Mouse (Mus musculus) lung, embryonic 14.5 days (tissue): ENCODE measurements at regions not wholly inside any gene's neighbourhood (a gene's known extent, or its start where the extent isn't known, plus 50 kb on each side); places are given as distances from the start of the nearest gene placed in this dataset.

Experiments used
- ATAC-seq: fragments of 200-750 bp; cut with Nextera tagmentation; 2 replicates; pipeline ENCODE4 v1.8.0; 2017; ENCODE audit warnings: mild to moderate bottlenecking, moderate TSS enrichment, moderate library complexity; ENCODE audit not compliant: insufficient read depth
- DNase-seq: peaks from one replicate; pipeline ENCODE4 v3.0.0-alpha.2; 2015
- H3K27ac ChIP-seq: fragments of 300-500 bp; sonication (generic); 2 replicates; pipeline ENCODE4 v1.5.1; 2014; ENCODE audit warnings: low read depth, mild to moderate bottlenecking, moderate library complexity
- H3K27me3 ChIP-seq: fragments of 300-500 bp; sonication (generic); 2 replicates; pipeline ENCODE4 v1.6.1; 2014; ENCODE audit warnings: low read length, control low read depth; ENCODE audit not compliant: insufficient read depth
- H3K36me3 ChIP-seq: fragments of 300-500 bp; sonication (generic); 2 replicates; pipeline ENCODE4 v1.6.1; 2014; ENCODE audit warnings: control low read depth; ENCODE audit not compliant: insufficient read depth
- H3K4me1 ChIP-seq: fragments of 300-500 bp; sonication (generic); 2 replicates; pipeline ENCODE4 v1.6.1; 2014; ENCODE audit warnings: antibody characterized with exemption, control low read depth; ENCODE audit not compliant: insufficient read depth
- H3K4me2 ChIP-seq: fragments of 300-500 bp; sonication (generic); 2 replicates; pipeline ENCODE4 v1.6.1; 2014; ENCODE audit warnings: mild to moderate bottlenecking
- H3K4me3 ChIP-seq: fragments of 300-500 bp; sonication (generic); 2 replicates; pipeline ENCODE4 v1.5.1; 2014; ENCODE audit warnings: low read depth, low read length
- H3K9ac ChIP-seq: fragments of 300-500 bp; sonication (generic); 2 replicates; pipeline ENCODE4 v1.6.1; 2014
- H3K9me3 ChIP-seq: fragments of 300-500 bp; sonication (generic); 2 replicates; pipeline ENCODE4 v1.6.1; 2016; ENCODE audit warnings: low read depth, low read length, control low read depth
- CTCF ChIP-seq: IDR thresholded peaks from 2 replicates; pipeline ENCODE4 v1.5.1; 2016; ENCODE audit warnings: antibody characterized with exemption, low read depth
- WGBS: fragments of 180-500 bp; shearing (Covaris S2); extraction: QIAGEN DNeasy Blood & Tissue Kit; methylation state at CpG from one replicate; pipeline ENCODE4 v1.1.7; 2014; 5-methylcytosine and 5-hydroxymethylcytosine counted together

DNA sequence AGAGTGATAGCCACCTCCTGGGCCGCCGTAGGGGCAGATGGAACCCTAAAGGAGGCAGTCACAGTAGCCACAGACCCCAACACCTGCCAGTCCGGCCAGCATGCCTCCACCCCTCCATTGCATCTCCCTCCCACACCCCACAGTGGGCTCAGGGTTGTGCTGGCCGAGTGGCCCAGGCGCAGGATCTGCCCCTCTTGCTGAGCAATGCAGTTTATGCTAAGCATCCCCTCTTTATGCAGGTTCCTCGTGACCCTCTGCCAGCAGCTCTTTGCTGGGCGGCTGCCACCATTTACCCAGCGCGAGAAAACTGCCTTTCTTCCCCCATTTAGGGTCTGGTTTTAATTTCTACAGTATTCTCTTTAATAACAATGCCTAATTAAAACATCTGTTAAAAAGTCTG lies 73.4 kb upstream of the Mafb start:
- no peak for DNase-seq
- Histone ChIP-seq H3K27me3 (0 out of 2 replicates have a peak, but pooled peaks cover 3% of the 10 kb centered on the region), H3K27ac (no peak overlapping the region), H3K4me2 (no peak overlapping the region), H3K9me3 (no peaks in the 10 kb centered on the region), H3K4me1 (no peaks in the 10 kb centered on the region), H3K4me3 (no peak overlapping the region), H3K9ac (no peak overlapping the region), H3K36me3 (no peaks in the 10 kb centered on the region)
- ATAC-seq: no peak
- TF ChIP-seq CTCF: no peak
- WGBS: 75% methylated on average over 9 of the region's 9 CpGs

DNA sequence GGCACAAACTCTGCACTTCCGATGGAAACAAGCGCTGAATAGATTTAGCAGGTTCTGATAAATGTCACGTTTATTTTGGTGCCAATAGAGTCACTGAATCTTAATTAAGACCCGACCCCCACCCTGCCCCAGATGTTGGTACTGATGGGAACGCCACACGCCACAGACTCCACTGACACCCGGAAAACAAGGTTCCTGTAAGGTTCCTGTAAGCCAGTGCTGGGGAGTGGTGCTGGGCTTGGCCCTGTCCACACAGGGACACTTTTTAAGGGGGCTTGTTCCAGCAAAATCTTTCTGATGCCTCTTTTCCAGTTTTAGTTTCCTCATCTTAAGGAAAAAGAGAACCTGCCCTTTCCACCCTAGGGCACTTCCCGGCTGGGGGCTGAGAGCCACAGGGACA lies 84.2 kb upstream of the Mafb start:
- H3K4me3 ChIP-seq: peak overlapping the region; percentile 39; the same call in 1 of the 2 replicates
- no peak overlapping the region for H3K9ac ChIP-seq
- peaks cover 9% of the 10 kb centered on the region for H3K4me1 ChIP-seq
- ATAC-seq (peak; percentile 59), DNase-seq (no peak)
- no peaks in the 10 kb centered on the region for H3K9me3 ChIP-seq
- H3K27me3 ChIP-seq: no peaks in the 10 kb centered on the region
- WGBS: 16% methylated on average over 8 of the region's 8 CpGs
- peak overlapping the region; percentile 83 for H3K4me2 ChIP-seq
- TF ChIP-seq CTCF: no peak
- peak overlapping the region; percentile 6; the same call in 1 of the 2 replicates for H3K27ac ChIP-seq
- H3K36me3 ChIP-seq: no peaks in the 10 kb centered on the region

DNA sequence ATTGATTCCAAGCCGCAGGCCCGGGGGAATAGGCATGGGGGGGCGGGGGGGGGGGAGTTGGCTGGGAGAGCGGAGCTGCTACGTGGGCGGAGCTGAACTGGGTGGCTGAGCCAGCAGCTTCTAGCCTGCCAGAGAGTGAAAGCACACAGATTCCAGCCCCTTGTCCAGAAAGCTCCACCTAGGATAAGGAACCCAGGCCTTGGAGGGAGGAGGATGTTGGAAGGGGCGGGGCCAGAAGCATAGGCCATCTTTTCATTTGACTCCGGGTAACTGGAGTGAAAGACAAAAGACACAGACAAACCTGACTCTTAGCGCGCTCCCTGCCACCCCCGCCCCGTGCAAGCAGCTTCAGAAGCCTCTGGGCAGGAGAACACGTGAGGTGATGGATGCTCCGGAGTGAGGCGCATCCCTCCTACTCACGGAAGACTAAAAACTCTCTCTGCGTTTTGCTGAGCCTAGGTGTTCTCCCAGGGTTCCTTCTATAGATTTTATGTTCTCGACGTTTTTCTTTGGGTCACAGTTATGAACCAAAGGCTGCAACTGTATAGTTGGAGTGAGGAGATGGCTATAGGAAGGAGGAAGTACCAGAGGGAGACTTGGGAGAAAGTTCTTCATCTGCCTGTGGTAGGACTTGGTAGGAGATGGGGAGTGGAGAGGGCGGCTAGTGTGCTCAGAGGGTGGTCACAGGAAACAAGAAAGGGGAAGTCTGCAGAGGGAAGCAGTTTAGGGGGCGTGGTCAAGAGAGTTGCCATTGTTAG lies 84.8 kb upstream of the Mafb start:
- DNase-seq (peak; percentile 92), ATAC-seq (peak; percentile 98)
- H3K4me3 ChIP-seq: peak overlapping the region; percentile 39
- H3K27me3 ChIP-seq: no peaks in the 10 kb centered on the region
- H3K9ac ChIP-seq: peak overlapping the region; percentile 58
- H3K4me1 ChIP-seq: peaks cover 9% of the 10 kb centered on the region
- H3K36me3 ChIP-seq: no peaks in the 10 kb centered on the region
- no peak for TF ChIP-seq CTCF
- H3K4me2 ChIP-seq: peak overlapping the region; percentile 83
- no peaks in the 10 kb centered on the region for H3K9me3 ChIP-seq
- WGBS: 2% methylated on average over 21 of the region's 21 CpGs
- peak overlapping the region; percentile 87 for H3K27ac ChIP-seq

DNA sequence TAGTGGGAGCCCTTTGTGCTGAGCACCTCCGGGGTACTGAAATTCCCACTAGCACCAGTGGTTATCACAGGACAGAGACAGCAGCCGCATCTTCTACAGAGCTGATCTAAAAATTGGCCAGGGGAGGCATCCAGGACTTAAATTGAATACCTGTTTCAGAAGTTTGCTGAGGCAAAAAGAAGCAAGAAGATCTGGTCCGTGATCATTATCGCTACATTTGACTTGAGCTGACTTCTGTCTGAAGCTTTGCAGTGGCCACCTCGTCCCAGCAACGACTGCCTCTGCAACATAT lies 85.3 kb upstream of the Mafb start:
- ATAC-seq: no peak
- Histone ChIP-seq H3K4me3 (peak overlapping the region; percentile 39), H3K36me3 (no peaks in the 10 kb centered on the region), H3K4me2 (peak overlapping the region; percentile 83), H3K9me3 (no peaks in the 10 kb centered on the region), H3K27ac (peak overlapping the region; percentile 87; the same call in 1 of the 2 replicates), H3K4me1 (peaks cover 6% of the 10 kb centered on the region; the same call in 1 of the 2 replicates), H3K27me3 (no peaks in the 10 kb centered on the region), H3K9ac (peak overlapping the region; percentile 58; the same call in 1 of the 2 replicates)
- TF ChIP-seq CTCF: no peak
- 26% methylated on average over 6 of the region's 6 CpGs for WGBS
- no peak for DNase-seq

DNA sequence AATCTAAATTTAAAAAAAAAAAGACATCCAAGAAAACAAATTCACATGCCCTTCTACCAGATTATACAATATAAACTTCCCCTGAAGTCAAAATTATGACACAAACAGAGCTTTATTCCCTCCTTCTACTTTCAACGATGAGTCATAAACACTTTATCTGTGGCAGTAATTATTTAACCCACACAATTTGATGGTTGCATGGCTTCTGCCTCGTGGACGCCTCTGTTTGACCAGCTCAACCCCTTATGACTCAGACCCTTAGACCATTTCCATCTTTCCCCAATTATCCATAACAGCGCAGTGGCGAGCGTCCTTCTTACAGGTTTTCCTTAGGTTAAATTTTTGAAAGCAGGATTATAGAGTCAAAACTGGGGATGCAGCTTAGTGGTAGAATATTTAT lies 85.9 kb upstream of the Mafb start:
- ATAC-seq: no peak
- no peak overlapping the region for H3K4me3 ChIP-seq
- H3K4me2 ChIP-seq: no peak overlapping the region
- 88% methylated on average over 6 of the region's 6 CpGs for WGBS
- no peak for DNase-seq
- no peak overlapping the region for H3K27ac ChIP-seq
- H3K27me3 ChIP-seq: no peaks in the 10 kb centered on the region
- no peaks in the 10 kb centered on the region for H3K9me3 ChIP-seq
- no peak overlapping the region for H3K9ac ChIP-seq
- TF ChIP-seq CTCF: no peak
- no peaks in the 10 kb centered on the region for H3K36me3 ChIP-seq
- H3K4me1 ChIP-seq: peaks cover 6% of the 10 kb centered on the region; the same call in 1 of the 2 replicates

DNA sequence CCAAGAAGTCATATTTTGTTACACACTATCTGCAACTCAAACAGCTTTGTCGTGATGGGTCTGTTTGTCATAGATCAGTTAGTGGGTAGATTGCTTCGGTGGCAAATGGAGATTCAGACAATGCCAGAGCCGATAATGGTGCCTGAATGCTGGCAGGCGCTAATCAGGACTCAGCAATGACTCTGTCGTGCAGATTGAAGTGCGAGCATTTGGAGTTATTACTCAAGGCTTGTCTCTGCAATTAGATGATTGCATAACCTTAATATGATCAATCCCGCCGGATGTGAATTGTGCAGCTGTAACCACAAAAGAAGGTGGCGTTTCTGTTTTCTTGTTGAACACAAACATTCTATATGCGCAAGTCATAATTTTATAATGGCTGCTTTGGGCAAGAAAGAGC lies 88.8 kb upstream of the Mafb start:
- H3K27me3 ChIP-seq: no peaks in the 10 kb centered on the region
- H3K4me3 ChIP-seq: no peak overlapping the region
- H3K9me3 ChIP-seq: no peaks in the 10 kb centered on the region
- WGBS: 52% methylated on average over 10 of the region's 10 CpGs
- no peak for ATAC-seq
- no peak overlapping the region for H3K27ac ChIP-seq
- no peak for TF ChIP-seq CTCF
- peaks cover 6% of the 10 kb centered on the region; the same call in 1 of the 2 replicates for H3K4me1 ChIP-seq
- no peaks in the 10 kb centered on the region for H3K36me3 ChIP-seq
- no peak for DNase-seq
- H3K4me2 ChIP-seq: no peak overlapping the region
- H3K9ac ChIP-seq: no peak overlapping the region

DNA sequence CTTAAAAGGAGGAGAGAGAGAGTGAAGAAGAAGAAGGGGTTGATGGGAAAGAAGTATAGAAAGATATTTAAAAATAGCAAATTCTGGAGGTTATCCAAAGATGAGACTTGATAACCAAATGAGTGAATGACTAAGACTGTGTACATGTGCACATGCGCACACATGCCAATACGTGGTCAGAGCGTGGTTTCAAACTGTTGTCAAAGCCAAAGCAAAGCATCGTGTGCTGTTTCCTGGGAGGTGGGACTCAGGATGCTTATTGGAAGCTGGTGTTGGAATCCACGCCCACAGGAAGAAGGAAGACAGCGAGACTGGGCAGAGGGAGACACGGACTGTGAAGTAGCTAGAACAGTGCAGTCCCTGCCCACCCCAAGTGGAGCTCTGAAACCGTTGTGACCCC lies 89.8 kb upstream of the Mafb start:
- Histone ChIP-seq H3K4me3 (no peak overlapping the region), H3K27me3 (no peaks in the 10 kb centered on the region), H3K4me2 (no peak overlapping the region), H3K9ac (no peak overlapping the region), H3K4me1 (peaks cover 6% of the 10 kb centered on the region; the same call in 1 of the 2 replicates), H3K36me3 (no peaks in the 10 kb centered on the region), H3K9me3 (no peaks in the 10 kb centered on the region), H3K27ac (no peak overlapping the region)
- 77% methylated on average over 8 of the region's 8 CpGs for WGBS
- no peak for TF ChIP-seq CTCF
- no peak for DNase-seq
- no peak for ATAC-seq

DNA sequence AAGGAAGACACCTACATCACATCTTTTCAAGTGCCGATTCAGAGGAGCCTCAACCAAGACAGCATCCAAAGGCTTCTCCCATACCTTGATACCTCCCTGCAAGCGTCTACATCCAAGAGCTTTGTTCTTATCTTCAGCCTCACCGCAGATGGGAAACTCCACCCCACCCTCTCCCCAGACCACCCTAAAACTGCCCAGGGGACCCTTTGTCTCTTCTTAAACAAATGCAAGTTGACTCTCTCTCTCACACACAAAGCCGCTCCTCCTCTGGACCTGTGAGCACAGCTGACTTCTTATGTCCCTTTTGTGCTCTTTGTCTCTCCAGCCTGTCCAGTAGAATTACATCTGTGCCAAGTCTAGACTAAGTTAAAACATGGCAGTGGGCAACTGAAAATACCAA lies 104.7 kb upstream of the Mafb start:
- no peaks in the 10 kb centered on the region for H3K27me3 ChIP-seq
- no peak for ATAC-seq
- no peak overlapping the region for H3K27ac ChIP-seq
- no peak for DNase-seq
- no peaks in the 10 kb centered on the region for H3K36me3 ChIP-seq
- no peaks in the 10 kb centered on the region for H3K4me1 ChIP-seq
- no peaks in the 10 kb centered on the region for H3K9me3 ChIP-seq
- H3K4me3 ChIP-seq: no peak overlapping the region
- H3K4me2 ChIP-seq: no peak overlapping the region
- no peak for TF ChIP-seq CTCF
- WGBS: 74% methylated on average over 4 of the region's 4 CpGs
- no peak overlapping the region for H3K9ac ChIP-seq
